Mouse (Mus musculus) heart, postnatal 0 days (tissue): ENCODE data around the gene Lin37.

ENCODE experiments used
- CTCF ChIP-seq: IDR thresholded peaks from 2 replicates; pipeline ENCODE4 v1.5.1; 2016; ENCODE audit warnings: antibody characterized with exemption, control low read depth, low read depth
- EP300 ChIP-seq: IDR thresholded peaks from 2 replicates; pipeline ENCODE4 v1.6.1; 2016; ENCODE audit warnings: antibody characterized with exemption, low read depth

DNA sequence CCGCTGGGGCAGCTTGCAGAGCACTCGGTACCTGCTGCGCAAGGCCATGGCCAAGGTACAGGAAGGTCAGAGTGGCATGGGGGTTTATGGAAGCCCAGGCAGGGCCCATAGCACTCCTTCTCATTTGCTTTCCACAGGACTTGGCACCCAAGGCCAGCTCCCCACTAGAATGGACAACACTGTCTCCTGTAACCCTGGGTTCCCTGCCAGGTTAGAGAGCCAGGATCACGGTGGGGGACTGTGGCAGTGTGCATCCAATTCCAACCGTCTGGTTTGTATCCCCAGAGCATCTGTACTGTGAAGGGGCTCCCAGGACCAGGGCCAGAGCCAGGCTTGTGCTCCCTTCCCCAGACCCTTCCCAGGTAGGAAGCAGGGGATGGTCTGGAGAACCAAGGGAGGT lies 38.8 kb downstream of the Lin37 start:
- TF ChIP-seq CTCF (no peak), EP300 (no peak)
